Mouse (Mus musculus) liver, postnatal 0 days (tissue): Measurements from ENCODE around the gene Rtkn2. TPM values are rescaled to one million over a fixed set of nuclear protein-coding genes. Genes with fewer than 3 reads are reported as not detected.
A peak's percentile ranks its signal among the peaks of the same experiment; 100 is the strongest.

Source experiments
- ATAC-seq: fragments of 200-750 bp; cut with Nextera tagmentation; 2 replicates; pipeline ENCODE4 v1.8.0; 2017; ENCODE audit warnings: mild to moderate bottlenecking, moderate library complexity
- DNase-seq: peaks from one replicate; pipeline ENCODE4 v3.0.0-alpha.2; 2016
- H3K27ac ChIP-seq: fragments of 300-500 bp; sonication (generic); 2 replicates; pipeline ENCODE4 v1.5.1; 2014; ENCODE audit warnings: antibody characterized with exemption, moderate library complexity, mild to moderate bottlenecking, low read depth
- H3K27me3 ChIP-seq: fragments of 300-500 bp; sonication (generic); 2 replicates; pipeline ENCODE4 v1.6.1; 2014; ENCODE audit warnings: low read length, control low read depth, mixed read lengths; ENCODE audit not compliant: insufficient read depth
- H3K36me3 ChIP-seq: fragments of 300-500 bp; sonication (generic); replicated peaks from 2 replicates; pipeline ENCODE4 v1.6.1; 2014; ENCODE audit warnings: mild to moderate bottlenecking, control low read depth, low read length, moderate library complexity, mixed read lengths; ENCODE audit not compliant: insufficient read depth
- H3K4me1 ChIP-seq: fragments of 300-500 bp; sonication (generic); 2 replicates; pipeline ENCODE4 v1.6.1; 2014; ENCODE audit warnings: antibody characterized with exemption, mild to moderate bottlenecking, control low read depth; ENCODE audit not compliant: insufficient read depth
- H3K4me2 ChIP-seq: fragments of 300-500 bp; sonication (generic); 2 replicates; pipeline ENCODE4 v1.6.1; 2014; ENCODE audit warnings: low read depth, mild to moderate bottlenecking, low read length, moderate library complexity, mixed read lengths
- H3K4me3 ChIP-seq: fragments of 300-500 bp; sonication (generic); 2 replicates; pipeline ENCODE4 v1.5.1; 2014; ENCODE audit warnings: low read depth, low read length
- H3K9ac ChIP-seq: fragments of 300-500 bp; sonication (generic); replicated peaks from 2 replicates; pipeline ENCODE4 v1.6.1; 2014; ENCODE audit warnings: mild to moderate bottlenecking, moderate library complexity
- H3K9me3 ChIP-seq: fragments of 300-500 bp; sonication (generic); 2 replicates; pipeline ENCODE4 v1.6.1; 2016; ENCODE audit warnings: mild to moderate bottlenecking, control low read depth, low read length, mixed read lengths
- CTCF ChIP-seq: sonication (generic); IDR thresholded peaks from 2 replicates; pipeline ENCODE4 v1.5.1; 2016; ENCODE audit warnings: antibody characterized with exemption, low read depth
- EP300 ChIP-seq: IDR thresholded peaks from 2 replicates; pipeline ENCODE4 v1.6.1; 2016; ENCODE audit warnings: antibody characterized with exemption, low read depth, mild to moderate bottlenecking
- WGBS: fragments of 180-500 bp; shearing (Covaris S2); extraction: QIAGEN DNeasy Blood & Tissue Kit; methylation state at CpG from one replicate; pipeline ENCODE4 v1.1.7; 2014; ENCODE audit not compliant: insufficient replicate concordance; 5-methylcytosine and 5-hydroxymethylcytosine counted together
- polyA plus RNA-seq: library from polyadenylated mRNA; unstranded; fragments of >200 nt; fragmentation: Nextera tagmentation; extraction: Ambion mirVana; gene quantifications from 2 replicates; pipeline ENCODE4 v1.2.1, GENCODE M21; 2015

Gene Rtkn2
- polyA plus RNA-seq, 1 experiment from 2014 or later: 1.4 TPM

DNA sequence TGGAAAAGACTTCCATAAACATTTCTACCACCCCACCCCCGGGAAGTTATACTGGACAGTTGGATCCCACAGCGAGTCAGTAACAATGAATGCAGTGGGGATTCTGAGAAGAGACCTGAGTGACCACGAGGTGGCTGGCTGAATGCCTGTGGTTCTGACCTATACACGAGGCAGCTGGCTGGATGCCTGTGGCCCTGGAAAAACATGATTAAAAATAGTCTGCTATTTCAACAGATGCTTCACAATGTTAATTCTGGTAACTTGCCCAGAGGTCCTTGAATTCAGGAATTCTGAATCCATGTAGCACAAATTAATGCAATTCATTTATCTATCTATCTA, 110.8 kb downstream of the Rtkn2 start:
- TF ChIP-seq EP300: no peak
- no peak for TF ChIP-seq CTCF
- WGBS: 37% methylated on average over 4 of the region's 4 CpGs
- ATAC-seq (peak; percentile 36; the same call in 1 of the 2 replicates), DNase-seq (peak; percentile 59)
- Histone ChIP-seq H3K9ac (no peak overlapping the region), H3K9me3 (no peaks in the 10 kb centered on the region), H3K4me3 (no peak overlapping the region), H3K36me3 (peaks cover 2% of the 10 kb centered on the region; the same call in 1 of the 2 replicates), H3K27me3 (no peaks in the 10 kb centered on the region), H3K27ac (peak overlapping the region; percentile 37), H3K4me2 (no peak overlapping the region), H3K4me1 (peaks cover 11% of the 10 kb centered on the region)

DNA sequence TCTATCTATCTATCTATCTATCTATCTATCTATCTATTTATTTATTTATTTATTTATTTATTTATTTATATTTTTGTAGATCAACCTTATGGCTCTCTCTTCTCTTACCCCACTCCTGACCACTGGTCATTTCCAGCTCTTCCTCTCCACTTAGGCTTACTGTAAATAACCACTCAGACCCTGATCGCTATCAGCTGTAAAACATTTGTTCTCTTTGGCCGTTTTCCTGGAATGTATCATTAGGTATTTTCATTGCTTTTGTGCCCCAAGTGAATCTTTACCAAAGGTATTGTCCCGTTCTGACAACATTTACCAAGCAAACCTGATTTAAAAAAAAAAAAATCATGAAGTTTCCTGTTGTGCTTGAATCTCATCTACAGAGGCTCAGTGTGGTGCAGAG, 111.2 kb downstream of the Rtkn2 start:
- DNase-seq (no peak), ATAC-seq (no peak)
- Histone ChIP-seq H3K4me3 (no peak overlapping the region), H3K9ac (no peak overlapping the region), H3K9me3 (no peaks in the 10 kb centered on the region), H3K4me1 (peaks cover 11% of the 10 kb centered on the region), H3K4me2 (no peak overlapping the region), H3K27me3 (no peaks in the 10 kb centered on the region), H3K27ac (peak overlapping the region; percentile 61), H3K36me3 (peaks cover 5% of the 10 kb centered on the region; the same call in 1 of the 2 replicates)
- 45% methylated on average over 3 of the region's 3 CpGs for WGBS
- TF ChIP-seq CTCF (no peak), EP300 (no peak)

DNA sequence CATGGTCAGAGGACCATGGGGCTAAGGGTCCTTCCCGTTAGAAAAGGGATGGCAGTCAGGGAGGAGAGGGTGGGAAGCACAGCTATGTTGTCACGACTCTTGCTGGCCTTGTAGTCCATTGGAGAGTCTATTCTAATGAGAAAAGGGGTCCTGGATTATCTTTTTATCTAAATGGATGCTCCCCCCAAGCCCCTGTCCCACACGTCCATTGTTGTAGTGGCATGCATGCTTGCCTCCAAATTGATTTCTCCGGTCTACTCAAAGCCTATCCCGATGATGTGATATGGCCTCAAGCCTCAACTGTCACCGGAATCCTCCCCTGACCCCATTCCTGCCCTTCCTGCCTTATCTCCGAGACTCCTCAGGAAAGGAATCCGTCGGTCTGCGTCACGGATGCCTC, 111.6 kb downstream of the Rtkn2 start:
- H3K27me3 ChIP-seq: no peaks in the 10 kb centered on the region
- H3K9ac ChIP-seq: no peak overlapping the region
- ATAC-seq (0 out of 2 replicates have a peak, but pooled peaks have one; percentile 9), DNase-seq (no peak)
- no peak overlapping the region for H3K4me2 ChIP-seq
- no peak overlapping the region for H3K4me3 ChIP-seq
- peak overlapping the region; percentile 61 for H3K27ac ChIP-seq
- no peaks in the 10 kb centered on the region for H3K9me3 ChIP-seq
- no peak for TF ChIP-seq CTCF
- no peak for TF ChIP-seq EP300
- WGBS: 68% methylated on average over 11 of the region's 11 CpGs
- H3K4me1 ChIP-seq: peaks cover 11% of the 10 kb centered on the region
- peaks cover 8% of the 10 kb centered on the region for H3K36me3 ChIP-seq

DNA sequence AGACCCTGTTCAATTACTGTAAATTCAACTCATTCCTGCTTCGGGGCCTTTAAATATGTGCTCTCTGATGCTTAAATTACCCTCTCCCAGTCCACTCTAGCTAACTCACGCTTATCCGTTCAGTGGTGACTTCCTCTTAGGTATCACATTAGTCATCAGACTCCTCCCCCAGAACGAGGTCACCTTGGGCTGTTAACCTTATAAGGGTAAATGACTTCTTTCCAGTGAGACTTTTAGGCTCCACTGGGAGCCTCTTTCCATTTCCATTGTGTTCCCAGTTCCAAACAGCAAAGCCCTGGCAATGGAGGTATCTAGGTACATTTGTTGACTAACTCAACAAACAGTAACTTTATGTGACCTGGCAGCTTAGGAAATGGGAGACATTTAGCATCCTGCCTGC, 112.5 kb downstream of the Rtkn2 start:
- Histone ChIP-seq H3K4me3 (no peak overlapping the region), H3K9ac (no peak overlapping the region), H3K9me3 (no peaks in the 10 kb centered on the region), H3K4me2 (no peak overlapping the region), H3K4me1 (peaks cover 11% of the 10 kb centered on the region), H3K27me3 (no peaks in the 10 kb centered on the region), H3K36me3 (peaks cover 17% of the 10 kb centered on the region), H3K27ac (no peak overlapping the region; the same call in 1 of the 2 replicates)
- 53% methylated on average over 4 of the region's 4 CpGs for WGBS
- TF ChIP-seq CTCF: no peak
- no peak for TF ChIP-seq EP300
- ATAC-seq (peak; percentile 65), DNase-seq (no peak)

DNA sequence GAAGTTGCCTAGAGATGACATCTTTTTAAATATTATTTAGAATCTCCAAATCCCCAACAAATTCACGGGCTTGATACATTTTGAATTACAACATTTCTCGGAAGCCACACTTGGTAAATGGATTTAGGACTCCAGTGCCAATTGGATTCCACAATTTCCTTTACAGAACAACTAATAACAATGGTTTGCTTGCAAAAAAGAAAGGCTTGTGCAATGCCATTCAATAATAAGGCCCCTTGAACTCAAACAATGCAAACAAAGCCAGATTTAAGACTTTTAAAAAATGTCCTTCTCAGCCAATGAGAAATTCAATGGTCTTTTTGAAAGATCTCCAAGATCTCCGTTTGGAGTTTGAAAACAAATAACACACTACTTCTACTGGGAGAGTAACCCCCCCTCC, 114.1 kb downstream of the Rtkn2 start:
- 78% methylated on average over 3 of the region's 3 CpGs for WGBS
- Histone ChIP-seq H3K36me3 (peaks cover 32% of the 10 kb centered on the region), H3K9ac (no peak overlapping the region), H3K4me3 (no peak overlapping the region), H3K4me2 (no peak overlapping the region), H3K27ac (no peak overlapping the region), H3K27me3 (no peaks in the 10 kb centered on the region), H3K4me1 (peaks cover 11% of the 10 kb centered on the region), H3K9me3 (no peaks in the 10 kb centered on the region)
- TF ChIP-seq CTCF: no peak
- TF ChIP-seq EP300: no peak
- ATAC-seq (no peak), DNase-seq (no peak)

DNA sequence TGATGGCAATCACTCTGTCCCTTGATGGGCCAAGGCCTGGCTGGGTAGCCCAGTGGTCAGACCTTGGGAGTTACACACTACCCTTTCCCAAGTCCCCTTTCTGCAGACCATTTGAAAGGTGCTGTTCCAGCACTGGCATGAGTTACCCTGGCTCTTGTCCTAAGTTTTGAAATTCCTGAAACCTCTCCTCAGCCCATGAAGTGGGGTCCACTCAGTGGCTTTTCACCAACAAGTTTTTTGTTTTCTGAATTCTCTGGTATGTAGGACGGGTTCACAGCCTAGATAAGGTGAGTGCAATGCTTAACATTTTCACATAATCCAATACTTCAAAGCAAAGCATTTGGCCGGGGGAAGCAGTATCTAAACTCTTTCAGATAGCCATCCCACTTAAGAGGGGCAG, 115.8 kb downstream of the Rtkn2 start:
- Histone ChIP-seq H3K9ac (no peak overlapping the region), H3K4me3 (no peak overlapping the region), H3K4me1 (peaks cover 6% of the 10 kb centered on the region; the same call in 1 of the 2 replicates), H3K4me2 (no peak overlapping the region), H3K36me3 (peaks cover 34% of the 10 kb centered on the region), H3K9me3 (no peaks in the 10 kb centered on the region), H3K27me3 (no peaks in the 10 kb centered on the region), H3K27ac (no peak overlapping the region)
- no peak for TF ChIP-seq EP300
- no peak for TF ChIP-seq CTCF
- ATAC-seq (no peak), DNase-seq (no peak)
- 79% methylated on average over 2 of the region's 2 CpGs for WGBS

- TF ChIP-seq CTCF: no peak
- TF ChIP-seq EP300: no peak
- Histone ChIP-seq H3K9ac (no peak overlapping the region), H3K27ac (no peak overlapping the region), H3K4me3 (no peak overlapping the region), H3K9me3 (no peaks in the 10 kb centered on the region), H3K4me2 (no peak overlapping the region), H3K36me3 (peaks cover 47% of the 10 kb centered on the region), H3K27me3 (no peaks in the 10 kb centered on the region), H3K4me1 (peaks cover 3% of the 10 kb centered on the region; the same call in 1 of the 2 replicates)
- no peak for DNase-seq
- no peak for ATAC-seq
- WGBS: 85% methylated on average over 12 of the region's 12 CpGs
Observed at GRCm38 (mm10) chr10:68096395-68096794, 117.0 kb downstream of the Rtkn2 start.
